Mouse (Mus musculus) kidney, embryonic 15.5 days (tissue): ENCODE data around the gene Sf3b4. TPM values are rescaled to one million over a fixed set of nuclear protein-coding genes. Genes with fewer than 3 reads are reported as not detected.
A peak's percentile ranks its signal among the peaks of the same experiment; 100 is the strongest.

Source experiments
- ATAC-seq: fragments of 200-750 bp; cut with Nextera tagmentation; replicated peaks from 2 replicates; pipeline ENCODE4 v1.8.0; 2017; ENCODE audit warnings: moderate TSS enrichment; ENCODE audit not compliant: low FRiP score
- H3K27ac ChIP-seq: fragments of 300-500 bp; sonication (generic); 2 replicates; pipeline ENCODE4 v1.5.1; 2015; ENCODE audit warnings: mild to moderate bottlenecking, inconsistent platforms
- H3K27me3 ChIP-seq: fragments of 300-500 bp; sonication (generic); 2 replicates; pipeline ENCODE4 v1.6.1; 2015; ENCODE audit warnings: inconsistent platforms
- H3K36me3 ChIP-seq: fragments of 300-500 bp; sonication (generic); 2 replicates; pipeline ENCODE4 v1.6.1; 2015; ENCODE audit warnings: inconsistent platforms
- H3K4me1 ChIP-seq: fragments of 300-500 bp; sonication (generic); 2 replicates; pipeline ENCODE4 v1.6.1; 2015; ENCODE audit warnings: inconsistent platforms
- H3K4me2 ChIP-seq: fragments of 300-500 bp; sonication (generic); 2 replicates; pipeline ENCODE4 v1.6.1; 2015; ENCODE audit warnings: moderate library complexity, mild to moderate bottlenecking, inconsistent platforms
- H3K4me3 ChIP-seq: fragments of 300-500 bp; sonication (generic); replicated peaks from 2 replicates; pipeline ENCODE4 v1.5.1; 2015; ENCODE audit warnings: mild to moderate bottlenecking, inconsistent platforms
- H3K9ac ChIP-seq: fragments of 300-500 bp; sonication (generic); 2 replicates; pipeline ENCODE4 v1.6.1; 2015; ENCODE audit warnings: mild to moderate bottlenecking, inconsistent platforms
- H3K9me3 ChIP-seq: fragments of 300-500 bp; sonication (generic); replicated peaks from 2 replicates; pipeline ENCODE4 v1.6.1; 2016; ENCODE audit warnings: inconsistent platforms
- WGBS: fragments of 180-500 bp; shearing (Covaris S2); methylation state at CpG from one replicate; pipeline ENCODE4 v1.1.7; 2015; ENCODE audit warnings: mixed read lengths; 5-methylcytosine and 5-hydroxymethylcytosine counted together
- polyA plus RNA-seq: library from polyadenylated mRNA; unstranded; fragments of >200 nt; fragmentation: Nextera tagmentation; extraction: Ambion mirVana; gene quantifications from 2 replicates; pipeline ENCODE4 v1.2.1, GENCODE M21; 2015

Gene Sf3b4
- polyA plus RNA-seq, 1 experiment from 2014 or later, result 193 TPM

GRCm38 (mm10) chr3:96178902-96179301, 6.8 kb downstream of the Sf3b4 start:
- Histone ChIP-seq H3K4me1 (peaks cover 44% of the 10 kb centered on the region), H3K4me3 (no peak overlapping the region), H3K9me3 (no peaks in the 10 kb centered on the region), H3K27ac (no peak overlapping the region), H3K27me3 (no peaks in the 10 kb centered on the region), H3K9ac (no peak overlapping the region), H3K4me2 (no peak overlapping the region), H3K36me3 (peaks cover 54% of the 10 kb centered on the region)
- ATAC-seq, result no peak
- 83% methylated on average over 2 of the region's 2 CpGs for WGBS

- Histone ChIP-seq H3K36me3 (peaks cover 48% of the 10 kb centered on the region), H3K9me3 (no peaks in the 10 kb centered on the region), H3K4me1 (peaks cover 37% of the 10 kb centered on the region), H3K4me2 (no peak overlapping the region), H3K4me3 (no peak overlapping the region), H3K9ac (no peak overlapping the region), H3K27me3 (no peaks in the 10 kb centered on the region), H3K27ac (no peak overlapping the region)
- no peak for ATAC-seq
- 71% methylated on average over 4 of the region's 4 CpGs for WGBS
Observed at GRCm38 (mm10) chr3:96179531-96179930, 7.4 kb downstream of the Sf3b4 start.

GRCm38 (mm10) chr3:96180727-96181477, 8.8 kb downstream of the Sf3b4 start, which contains the start of gene Sv2a:
Gene Sv2a (plus strand): TSS chr3:96181151.
- under 1% methylated on average over 18 of the region's 23 CpGs for WGBS
- Histone ChIP-seq H3K36me3 (peaks cover 35% of the 10 kb centered on the region), H3K27ac (no peak within 1 kb of the TSS), H3K4me1 (peaks cover 29% of the 10 kb centered on the region), H3K9me3 (no peaks in the 10 kb centered on the region), H3K27me3 (no peaks in the 10 kb centered on the region), H3K4me3 (peak within 1 kb of the TSS; percentile 58), H3K4me2 (peak within 1 kb of the TSS; percentile 93), H3K9ac (peak within 1 kb of the TSS; percentile 56)
- 0 out of 2 replicates have a peak, but pooled peaks have one; percentile 9 for ATAC-seq

GRCm38 (mm10) chr3:96181510-96182381, 9.6 kb downstream of the Sf3b4 start:
- H3K4me2 ChIP-seq, result peak overlapping the region; percentile 93
- H3K4me3 ChIP-seq, result peak overlapping the region; percentile 58
- no peaks in the 10 kb centered on the region for H3K27me3 ChIP-seq
- H3K4me1 ChIP-seq, result peaks cover 26% of the 10 kb centered on the region
- peaks cover 26% of the 10 kb centered on the region for H3K36me3 ChIP-seq
- WGBS, result 37% methylated on average over 12 of the region's 12 CpGs
- H3K9ac ChIP-seq, result no peak overlapping the region
- ATAC-seq, result 0 out of 2 replicates have a peak, but pooled peaks have one; percentile 34
- peak overlapping the region; percentile 55; the same call in 1 of the 2 replicates for H3K27ac ChIP-seq
- no peaks in the 10 kb centered on the region for H3K9me3 ChIP-seq

- Histone ChIP-seq H3K9ac (no peak overlapping the region), H3K27ac (peak overlapping the region; percentile 55), H3K27me3 (no peaks in the 10 kb centered on the region), H3K4me3 (0 out of 2 replicates have a peak overlapping the region, but pooled peaks have one; percentile 58), H3K36me3 (peaks cover 22% of the 10 kb centered on the region), H3K4me2 (peak overlapping the region; percentile 93), H3K4me1 (peaks cover 26% of the 10 kb centered on the region), H3K9me3 (no peaks in the 10 kb centered on the region)
- ATAC-seq, result no peak
- WGBS, result 16% methylated on average over 4 of the region's 4 CpGs
Observed at GRCm38 (mm10) chr3:96182382-96182776, 10.2 kb downstream of the Sf3b4 start.

- 0 out of 2 replicates have a peak overlapping the region, but pooled peaks have one; percentile 7 for H3K9ac ChIP-seq
- H3K36me3 ChIP-seq, result no peaks in the 10 kb centered on the region; the same call in 1 of the 2 replicates
- no peak overlapping the region for H3K4me2 ChIP-seq
- peaks cover 15% of the 10 kb centered on the region for H3K4me1 ChIP-seq
- no peak for ATAC-seq
- H3K27me3 ChIP-seq, result no peaks in the 10 kb centered on the region
- no peaks in the 10 kb centered on the region for H3K9me3 ChIP-seq
- WGBS, result 60% methylated on average over 12 of the region's 12 CpGs
- no peak overlapping the region for H3K27ac ChIP-seq
- H3K4me3 ChIP-seq, result no peak overlapping the region
Observed at GRCm38 (mm10) chr3:96192977-96193376, 20.8 kb downstream of the Sf3b4 start.

- Histone ChIP-seq H3K4me2 (no peak overlapping the region), H3K9me3 (no peaks in the 10 kb centered on the region), H3K27ac (no peak overlapping the region), H3K4me1 (peaks cover 17% of the 10 kb centered on the region), H3K27me3 (0 out of 2 replicates have a peak, but pooled peaks cover 6% of the 10 kb centered on the region), H3K9ac (no peak overlapping the region), H3K36me3 (no peaks in the 10 kb centered on the region; the same call in 1 of the 2 replicates), H3K4me3 (no peak overlapping the region)
- no peak for ATAC-seq
- WGBS, result 91% methylated on average over 10 of the region's 10 CpGs
Observed at GRCm38 (mm10) chr3:96194966-96195365, 22.8 kb downstream of the Sf3b4 start.

GRCm38 (mm10) chr3:96195616-96196313, 23.6 kb downstream of the Sf3b4 start:
- no peaks in the 10 kb centered on the region; the same call in 1 of the 2 replicates for H3K36me3 ChIP-seq
- WGBS, result 93% methylated on average over 11 of the region's 11 CpGs
- H3K4me1 ChIP-seq, result peaks cover 17% of the 10 kb centered on the region
- no peak overlapping the region for H3K27ac ChIP-seq
- H3K9me3 ChIP-seq, result no peaks in the 10 kb centered on the region
- no peak for ATAC-seq
- H3K9ac ChIP-seq, result no peak overlapping the region
- H3K27me3 ChIP-seq, result 0 out of 2 replicates have a peak, but pooled peaks cover 6% of the 10 kb centered on the region
- 0 out of 2 replicates have a peak overlapping the region, but pooled peaks have one; percentile 98 for H3K4me2 ChIP-seq
- no peak overlapping the region for H3K4me3 ChIP-seq

GRCm38 (mm10) chr3:96196437-96197128, 24.5 kb downstream of the Sf3b4 start:
- 0 out of 2 replicates have a peak, but pooled peaks cover 6% of the 10 kb centered on the region for H3K27me3 ChIP-seq
- H3K27ac ChIP-seq, result peak overlapping the region; percentile 96
- ATAC-seq, result peak; percentile 44; the same call in 1 of the 2 replicates
- H3K4me1 ChIP-seq, result peaks cover 17% of the 10 kb centered on the region
- no peaks in the 10 kb centered on the region; the same call in 1 of the 2 replicates for H3K36me3 ChIP-seq
- 15% methylated on average over 27 of the region's 27 CpGs for WGBS
- no peaks in the 10 kb centered on the region for H3K9me3 ChIP-seq
- peak overlapping the region; percentile 98 for H3K4me2 ChIP-seq
- peak overlapping the region; percentile 77 for H3K4me3 ChIP-seq
- peak overlapping the region; percentile 85 for H3K9ac ChIP-seq

GRCm38 (mm10) chr3:96197129-96197749, 25.1 kb downstream of the Sf3b4 start:
- Histone ChIP-seq H3K9me3 (no peaks in the 10 kb centered on the region), H3K27me3 (0 out of 2 replicates have a peak, but pooled peaks cover 6% of the 10 kb centered on the region), H3K4me2 (peak overlapping the region; percentile 98), H3K4me1 (peaks cover 17% of the 10 kb centered on the region), H3K27ac (peak overlapping the region; percentile 96), H3K4me3 (peak overlapping the region; percentile 77), H3K36me3 (no peaks in the 10 kb centered on the region; the same call in 1 of the 2 replicates), H3K9ac (peak overlapping the region; percentile 85)
- under 1% methylated on average over 50 of the region's 50 CpGs for WGBS
- peak; percentile 93 for ATAC-seq
